Mouse (Mus musculus) adrenal gland, adult 2 months (tissue): Measurements from ENCODE around the gene Trip10. TPM values are rescaled to one million over a fixed set of nuclear protein-coding genes. Genes with fewer than 3 reads are reported as not detected.

Experiments
- DNase-seq: peaks from one replicate; pipeline ENCODE4 v3.0.0; 2021
- microRNA-seq, 2 experiments: library from miRNA; unstranded; fragments of <30 nt; microRNA quantifications; one replicate each; pipeline ENCODE4 v1.2.0; 2021
- polyA plus RNA-seq: library from polyadenylated mRNA; depleted of rRNA; stranded (reverse); fragments of >200 nt; gene quantifications from 2 replicates; pipeline ENCODE4 v1.2.3, GENCODE M21; 2012; rRNA removed
- total RNA-seq, 2 experiments: library from RNA; stranded (reverse); gene quantifications; 2 replicates each; pipeline ENCODE4 v1.2.3; 2021

The Trip10 gene
- total and polyA plus RNA-seq, 3 experiments, result 28.2 to 51.5 (median 44.5) TPM

DNA sequence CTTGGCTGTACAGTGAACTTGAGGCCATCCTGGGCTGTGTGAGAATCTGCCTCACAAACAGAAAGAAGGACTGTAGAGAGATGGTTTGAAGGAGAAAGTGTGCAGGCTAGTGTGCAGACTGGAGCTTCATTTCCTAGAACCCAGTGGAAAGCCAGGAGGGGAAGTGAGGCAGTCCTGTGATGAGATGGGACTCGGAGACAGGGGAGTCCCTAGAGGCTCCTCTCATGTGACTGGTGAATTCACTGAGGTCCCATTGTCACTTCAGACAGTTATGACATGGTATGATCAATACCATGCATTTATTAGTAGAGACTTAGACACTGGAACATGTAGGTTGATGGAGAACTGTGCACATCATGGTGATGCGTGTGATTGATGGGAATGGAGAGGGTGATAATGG is 43.0 kb downstream of the Trip10 start:
- DNase-seq, result no peak

DNA sequence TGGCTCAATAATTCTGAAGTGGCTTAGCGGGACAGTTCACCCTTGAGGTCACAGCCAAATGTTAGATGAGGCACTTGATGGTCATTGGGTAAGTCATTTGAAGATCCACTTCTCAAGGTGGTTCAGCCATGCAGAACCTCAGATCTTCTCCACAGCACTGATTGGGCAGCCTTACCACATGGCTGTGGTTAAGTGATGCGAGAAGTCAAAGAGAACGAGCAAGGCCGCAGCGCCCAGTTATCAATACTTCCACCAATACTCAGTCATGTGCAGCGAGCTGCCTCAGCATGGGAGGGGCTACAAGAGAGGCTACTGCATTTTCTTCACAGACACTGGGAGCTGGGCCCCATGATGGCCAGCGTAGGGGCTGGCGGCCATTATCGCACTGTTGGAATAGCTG is 43.7 kb downstream of the Trip10 start:
- no peak for DNase-seq

DNA sequence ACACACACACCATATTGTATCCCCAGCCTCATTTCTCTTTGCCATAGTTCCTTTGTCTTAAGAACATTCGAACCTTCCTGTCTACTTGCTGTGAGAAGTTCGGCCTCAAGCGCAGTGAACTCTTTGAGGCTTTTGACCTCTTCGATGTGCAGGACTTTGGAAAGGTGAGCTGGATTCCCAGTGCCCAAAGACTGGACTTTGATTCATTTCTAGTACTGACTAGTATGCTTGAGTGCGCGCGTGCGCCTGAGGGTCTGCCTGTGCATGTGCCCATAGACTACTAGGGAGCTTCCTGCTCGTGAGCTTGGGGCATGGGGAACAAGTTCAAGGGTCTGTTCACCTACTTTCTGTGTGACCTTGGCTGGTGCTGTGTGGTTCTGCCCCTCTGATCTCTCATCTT is 46.7 kb downstream of the Trip10 start:
- no peak for DNase-seq

DNA sequence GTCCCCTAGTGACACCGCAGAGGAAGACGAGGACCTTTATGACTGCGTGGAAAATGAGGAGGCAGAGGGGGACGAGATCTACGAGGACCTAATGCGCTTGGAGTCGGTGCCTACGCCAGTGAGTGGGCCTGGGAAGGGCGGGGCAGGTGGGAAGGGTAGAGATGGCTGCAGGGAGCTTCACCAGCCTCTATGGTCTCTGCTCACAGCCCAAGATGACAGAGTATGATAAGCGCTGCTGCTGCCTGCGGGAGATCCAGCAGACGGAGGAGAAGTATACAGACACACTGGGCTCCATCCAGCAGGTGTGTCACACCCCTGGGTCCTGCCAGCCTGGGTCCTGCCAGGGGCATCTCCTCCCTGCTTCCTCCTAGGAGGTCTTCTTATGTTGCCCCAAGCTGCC is 47.8 kb downstream of the Trip10 start:
- no peak for DNase-seq

DNA sequence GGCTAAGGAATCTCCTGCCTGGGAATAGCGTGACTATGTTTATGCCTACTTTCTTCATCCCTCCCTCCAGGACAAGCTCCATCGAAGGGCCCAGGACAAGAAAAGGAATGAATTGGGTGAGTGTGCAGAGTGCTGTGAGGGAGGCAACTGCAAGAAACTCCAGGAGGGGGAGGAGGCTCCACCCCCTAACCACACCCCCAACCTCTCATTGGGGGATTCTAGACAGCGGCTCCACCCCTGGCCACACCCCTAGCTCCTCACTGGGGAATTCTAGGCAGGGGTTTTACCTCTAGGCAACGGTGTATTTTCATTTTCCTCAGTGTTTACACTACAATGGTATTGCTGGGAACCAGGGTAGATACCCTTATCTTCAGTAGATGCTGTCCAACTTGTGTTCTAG is 56.3 kb downstream of the Trip10 start:
- DNase-seq, result no peak

DNA sequence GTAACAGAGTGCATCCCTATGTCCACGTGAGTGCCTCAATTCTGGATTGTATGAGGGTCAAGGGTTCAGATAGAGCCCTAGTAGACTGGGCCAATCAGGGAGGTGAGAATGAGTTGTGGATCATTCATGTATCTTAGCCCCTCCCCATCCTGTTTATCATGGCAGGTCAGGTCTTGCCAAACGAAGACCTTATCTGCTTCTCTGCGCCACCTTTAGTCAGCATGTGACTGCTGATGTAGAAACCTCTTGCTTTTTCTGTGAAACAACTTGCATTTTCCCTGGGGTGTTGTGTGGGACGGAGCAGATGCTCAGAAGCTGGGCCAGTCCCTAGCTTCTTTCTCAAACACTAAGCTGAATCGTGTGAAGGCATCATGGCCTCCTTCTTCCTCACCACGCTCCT is 57.8 kb downstream of the Trip10 start:
- no peak for DNase-seq

DNA sequence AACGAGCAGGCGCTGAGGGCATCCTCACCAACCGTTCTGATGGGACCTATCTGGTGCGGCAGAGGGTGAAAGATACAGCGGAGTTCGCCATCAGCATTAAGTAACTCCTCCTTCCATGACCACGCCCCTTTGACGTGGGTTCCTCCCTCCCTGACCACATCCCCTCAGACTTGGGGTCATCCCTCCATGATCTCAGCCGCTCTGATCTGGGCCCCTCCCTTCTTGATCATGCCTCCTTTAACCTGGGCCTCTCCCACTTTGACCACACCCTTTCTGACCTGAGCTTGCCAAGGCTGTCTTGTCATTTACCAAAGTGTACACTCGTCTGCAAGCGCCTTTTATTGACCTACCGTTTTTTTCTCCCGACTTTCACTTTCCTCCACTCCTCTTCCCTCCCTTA is 62.5 kb downstream of the Trip10 start:
- DNase-seq, result no peak

Small RNAs within 50 kb of the gene (microRNA-seq; reads per million reads assigned to microRNA genes)
- gene Mir6978, result 0 to 0.22 reads per million in 2 experiments

Other genes starting within 250 kb of the Trip10 start
- not detected for gene Pspn, start 249.4 kb upstream of the Trip10 start, total RNA-seq
- 1.9 TPM in 2 replicates for gene Pspn, start 249.4 kb upstream of the Trip10 start, polyA plus RNA-seq
- 10 to 100 TPM; 55.8 to 57.3 TPM for gene Gtf2f1, start 238.2 kb upstream of the Trip10 start, total RNA-seq
- gene Gtf2f1, start 238.2 kb upstream of the Trip10 start, polyA plus RNA-seq, result 23.8 and 28.5 TPM in 2 replicates
- gene Gm17949, start 238.0 kb upstream of the Trip10 start, total RNA-seq, result not detected
- gene Gm17949, start 238.0 kb upstream of the Trip10 start, polyA plus RNA-seq, result not detected in 2 replicates
- gene Khsrp, start 217.9 kb upstream of the Trip10 start, total RNA-seq, result 10 to 100 TPM; 76.9 to 88.8 TPM
- 145 and 160 TPM in 2 replicates for gene Khsrp, start 217.9 kb upstream of the Trip10 start, polyA plus RNA-seq
- not detected for gene Slc25a41, start 207.8 kb upstream of the Trip10 start, total RNA-seq
- 0.18 TPM in 1 of 2 replicates, not detected in the other for gene Slc25a41, start 207.8 kb upstream of the Trip10 start, polyA plus RNA-seq
- gene Crb3, start 190.3 kb upstream of the Trip10 start, total RNA-seq, result 1 to 10 TPM in 1 of 2 experiments, under 1 TPM in 1; 0.63 to 1.8 TPM
- 1.1 and 1.5 TPM in 2 replicates for gene Crb3, start 190.3 kb upstream of the Trip10 start, polyA plus RNA-seq
- 10 to 100 TPM; 75.8 to 87.5 TPM for gene Slc25a23, start 189.6 kb upstream of the Trip10 start, total RNA-seq
- gene Slc25a23, start 189.6 kb upstream of the Trip10 start, polyA plus RNA-seq, result 72.0 and 94.5 TPM in 2 replicates
- 1 to 10 TPM; 1.8 TPM for gene Dennd1c, start 170.9 kb upstream of the Trip10 start, total RNA-seq
- 2.8 and 3.3 TPM in 2 replicates for gene Dennd1c, start 170.9 kb upstream of the Trip10 start, polyA plus RNA-seq
- 1 to 10 TPM; 5.7 to 7.7 TPM for gene Tubb4a, start 161.7 kb upstream of the Trip10 start, total RNA-seq
- 3.1 and 3.8 TPM in 2 replicates for gene Tubb4a, start 161.7 kb upstream of the Trip10 start, polyA plus RNA-seq
- gene Tnfsf9, start 144.1 kb upstream of the Trip10 start, total RNA-seq, result under 1 TPM; 0.45 to 0.72 TPM
- 1.2 and 1.8 TPM in 2 replicates for gene Tnfsf9, start 144.1 kb upstream of the Trip10 start, polyA plus RNA-seq
- not detected for gene Cd70, start 99.7 kb upstream of the Trip10 start, total RNA-seq
- gene Cd70, start 99.7 kb upstream of the Trip10 start, polyA plus RNA-seq, result not detected in 2 replicates
- gene Tnfsf14, start 55.3 kb upstream of the Trip10 start, total RNA-seq, result under 1 TPM in 1 of 2 experiments, not detected in 1; 0.21 TPM
- gene Tnfsf14, start 55.3 kb upstream of the Trip10 start, polyA plus RNA-seq, result 0.26 and 0.44 TPM in 2 replicates
- gene C3, start 21.3 kb upstream of the Trip10 start, total RNA-seq, result 1,000 to 10,000 TPM in 1 of 2 experiments, 100 to 1,000 TPM in 1; 382 to 3,178 TPM
- 222 and 767 TPM in 2 replicates for gene C3, start 21.3 kb upstream of the Trip10 start, polyA plus RNA-seq
- 10 to 100 TPM; 85.1 to 89.5 TPM for gene Gpr108, start 1.0 kb upstream of the Trip10 start, total RNA-seq
- gene Gpr108, start 1.0 kb upstream of the Trip10 start, polyA plus RNA-seq, result 79.7 and 82.5 TPM in 2 replicates
- gene Vav1, start 29.6 kb downstream of the Trip10 start, total RNA-seq, result 1 to 10 TPM; 2.0 to 4.3 TPM
- gene Vav1, start 29.6 kb downstream of the Trip10 start, polyA plus RNA-seq, result 1.1 and 1.3 TPM in 2 replicates
- 1 to 10 TPM; 7.7 to 9.3 TPM for gene Adgre1, start 109.2 kb downstream of the Trip10 start, total RNA-seq
- gene Adgre1, start 109.2 kb downstream of the Trip10 start, polyA plus RNA-seq, result 3.5 and 4.0 TPM in 2 replicates